Mouse (Mus musculus) stomach, postnatal 0 days (tissue): ENCODE measurements around the gene R3hdm4.

Experiments used
- CTCF ChIP-seq: IDR thresholded peaks from 2 replicates; pipeline ENCODE4 v1.5.1; 2016; ENCODE audit warnings: antibody characterized with exemption, low read depth, mild to moderate bottlenecking, moderate library complexity
- EP300 ChIP-seq: optimal IDR thresholded peaks from 2 replicates; pipeline ENCODE3; 2016; ENCODE audit warnings: antibody characterized with exemption

GRCm38 (mm10) chr10:79921572-79921971, 564 bp upstream of the R3hdm4 start:
- TF ChIP-seq CTCF (no peak), EP300 (no peak)
